Mouse (Mus musculus) hematopoietic stem cell, adult 5-6 weeks (primary cell): ENCODE measurements around the gene Ncstn. TPM values are rescaled to one million over a fixed set of nuclear protein-coding genes. Genes with fewer than 3 reads are reported as not detected.

Source experiments
- ATAC-seq, 2 experiments: fragments of 125-278 bp in 1 of 2; replicated peaks in 1 of 2; 2 replicates each; pipeline ENCODE4 v1.8.0; 2016 to 2017; ENCODE audit warnings: inconsistent platforms in 2 of 2, mild to moderate bottlenecking in 2 of 2, moderate number of reproducible peaks in 2 of 2, low read depth in 1 of 2, moderate TSS enrichment in 1 of 2; ENCODE audit not compliant: low FRiP score in 2 of 2, poor library complexity in 2 of 2, severe bottlenecking in 2 of 2, insufficient read depth in 1 of 2, low TSS enrichment in 1 of 2
- total RNA-seq: library from RNA; stranded (forward); fragments of 172-1452, 232-1000 nt; gene quantifications from 2 replicates; pipeline ENCODE4 v1.2.3, GENCODE M21; 2017

Ncstn gene
- total RNA-seq, 1 experiment from 2014 or later, result 24.0 TPM

- ATAC-seq, result no peak
These were observed 11.7 kb upstream of the Ncstn start for GRCm38 (mm10) chr1:172094295-172094694.

DNA sequence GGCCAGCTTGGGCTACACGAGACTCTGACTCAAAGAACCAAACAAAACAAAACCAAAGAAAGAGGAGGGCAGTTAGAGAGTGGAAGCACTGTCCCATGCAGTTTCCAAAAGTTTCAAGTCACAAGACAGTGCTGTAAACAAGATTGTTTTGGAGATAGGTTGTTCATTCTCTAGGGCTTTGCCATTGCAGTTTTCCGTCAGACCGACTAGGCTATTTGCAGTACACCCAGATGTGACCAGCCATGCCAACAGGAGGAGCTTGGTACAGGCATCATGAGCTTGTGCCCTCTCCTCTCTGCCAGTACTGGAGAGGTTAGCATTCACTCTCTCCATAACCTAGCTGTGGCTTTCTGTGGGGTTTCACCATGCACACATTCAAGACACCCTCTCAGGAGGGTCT, 10.9 kb upstream of the Ncstn start:
- no peak for ATAC-seq

DNA sequence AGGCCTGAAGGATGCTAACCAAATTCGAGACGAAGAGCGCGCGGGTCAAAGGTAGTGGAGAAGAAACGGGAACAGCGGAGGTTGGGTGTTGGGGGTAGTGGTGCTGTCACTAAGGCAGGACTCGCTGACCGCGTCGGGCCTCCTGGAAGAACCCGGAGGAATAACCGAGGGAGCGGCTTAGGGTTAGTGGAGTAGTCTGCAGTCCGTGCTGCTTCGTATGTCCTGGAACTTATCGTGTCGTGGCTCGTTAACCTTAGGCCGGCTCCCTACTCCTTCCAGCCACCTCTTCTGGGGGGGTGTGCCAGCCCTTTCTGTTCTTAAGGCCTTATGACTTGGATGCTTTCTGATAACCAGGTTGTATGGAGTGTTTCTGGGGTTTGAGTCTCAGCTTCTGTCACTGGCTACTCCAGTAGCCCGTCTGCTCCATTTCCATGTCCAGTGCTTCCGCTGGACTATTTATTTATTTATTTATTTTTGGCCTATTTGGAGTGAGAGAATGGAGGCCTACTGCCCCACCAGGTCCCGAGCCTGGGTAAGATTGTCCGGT, 377 bp upstream of the Ncstn start:
- peak; percentile 29 to 67; a peak in 2 of 4 replicates for ATAC-seq

DNA sequence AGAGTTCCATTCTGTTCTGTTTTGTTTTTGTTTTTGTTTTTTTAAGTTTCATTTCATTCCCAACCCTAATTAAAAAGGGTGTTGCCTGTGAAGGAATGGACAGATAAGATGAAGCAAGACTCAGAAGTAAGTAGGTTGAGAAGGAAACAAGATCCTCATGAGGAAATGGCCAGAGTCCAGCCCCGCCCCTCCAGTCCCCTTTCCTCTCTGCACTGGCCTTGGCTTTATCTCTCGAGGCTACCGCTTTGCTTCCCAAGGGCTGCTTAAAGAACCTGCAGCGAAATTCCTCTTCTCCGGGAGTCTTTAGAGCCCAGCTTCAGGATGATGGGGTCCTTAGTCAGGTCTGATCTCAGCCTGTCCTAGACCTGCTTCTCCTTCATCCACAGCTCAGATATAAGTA, 4.6 kb downstream of the Ncstn start:
- ATAC-seq, result no peak

DNA sequence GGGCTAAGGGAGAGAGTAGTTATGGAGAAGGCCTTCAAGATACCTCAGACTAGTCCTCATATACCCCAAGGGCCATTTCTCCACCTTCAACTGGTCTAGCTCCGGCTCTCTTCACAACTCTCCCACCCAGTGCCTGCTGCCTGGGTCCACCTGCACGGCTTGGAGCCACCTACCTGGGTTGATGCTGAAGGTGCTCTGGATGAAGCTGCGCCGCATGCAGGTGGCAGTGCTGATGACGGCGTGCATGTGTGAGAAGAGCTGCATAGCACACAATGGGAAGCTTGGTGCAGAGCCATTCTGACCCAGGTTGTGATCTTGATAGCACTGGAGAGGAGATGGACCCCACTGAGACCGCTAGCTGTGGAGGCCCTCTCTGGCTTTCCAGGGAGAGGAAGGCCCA, 10.0 kb downstream of the Ncstn start:
- ATAC-seq, result no peak

- ATAC-seq, result no peak
These were observed 11.0 kb downstream of the Ncstn start for GRCm38 (mm10) chr1:172071556-172071955.

GRCm38 (mm10) chr1:172070227-172070626, 12.4 kb downstream of the Ncstn start:
- ATAC-seq, result no peak

DNA sequence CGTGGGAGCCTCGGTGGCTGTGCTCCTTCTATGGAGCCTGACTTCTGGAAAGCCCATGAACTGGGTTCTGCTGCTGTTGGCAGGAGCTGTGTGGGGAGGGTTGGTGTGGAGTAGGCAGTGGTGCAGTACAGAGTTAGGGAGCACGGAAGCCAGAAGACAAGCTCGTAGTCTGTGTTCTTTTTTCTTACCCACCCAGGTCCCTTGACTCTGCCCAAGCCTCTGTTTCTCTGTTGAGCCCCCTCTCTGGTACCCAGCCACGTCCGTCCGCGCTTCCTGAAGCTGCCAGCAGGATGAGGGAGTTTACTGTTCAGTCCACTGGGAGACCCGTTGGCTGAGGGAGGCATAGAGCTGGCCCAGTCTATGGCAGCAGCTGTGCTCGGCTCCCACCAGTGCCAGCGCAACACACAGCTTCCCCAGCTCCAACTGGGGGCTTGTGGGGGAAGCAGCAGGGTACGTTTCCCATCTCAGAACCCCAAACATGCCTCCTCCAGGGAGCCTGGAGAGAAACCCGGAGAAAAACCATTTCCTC, 17.9 kb downstream of the Ncstn start:
- ATAC-seq, result no peak; a peak in 1 of 4 replicates

DNA sequence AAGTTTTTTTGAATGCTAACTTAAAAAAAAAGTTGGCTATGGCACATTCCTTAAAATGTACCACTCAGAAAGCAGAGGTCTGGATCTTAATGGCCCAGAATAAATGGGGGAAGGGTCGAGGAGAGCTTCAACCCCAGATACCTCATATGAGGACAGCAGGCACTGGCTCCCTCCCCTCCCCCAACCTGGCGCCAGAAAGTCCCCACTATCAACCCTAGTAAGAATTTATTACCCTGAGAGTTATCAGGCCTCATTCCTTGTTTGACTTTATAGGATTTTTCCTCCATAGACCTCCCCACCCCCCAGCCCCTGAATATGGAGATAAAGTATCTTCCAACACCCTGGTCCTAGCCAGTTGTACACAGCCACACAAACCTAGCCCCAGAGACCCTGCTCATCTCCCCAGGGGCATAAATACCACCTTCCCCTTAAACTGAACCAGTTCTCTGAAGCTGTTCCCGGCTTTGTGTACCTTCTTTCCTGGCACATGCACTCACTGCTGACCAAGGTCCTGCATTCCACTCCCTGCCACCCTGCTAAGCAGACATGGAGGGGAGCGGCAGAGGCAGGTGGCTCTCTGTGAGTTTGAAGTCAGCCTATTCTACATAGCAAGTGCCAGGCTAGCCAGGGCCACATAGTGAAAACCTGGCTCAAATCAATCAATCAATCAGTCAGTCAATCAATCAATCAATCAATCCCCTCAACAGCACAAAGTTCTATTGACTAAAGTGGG, 19.1 kb downstream of the Ncstn start:
- no peak for ATAC-seq

DNA sequence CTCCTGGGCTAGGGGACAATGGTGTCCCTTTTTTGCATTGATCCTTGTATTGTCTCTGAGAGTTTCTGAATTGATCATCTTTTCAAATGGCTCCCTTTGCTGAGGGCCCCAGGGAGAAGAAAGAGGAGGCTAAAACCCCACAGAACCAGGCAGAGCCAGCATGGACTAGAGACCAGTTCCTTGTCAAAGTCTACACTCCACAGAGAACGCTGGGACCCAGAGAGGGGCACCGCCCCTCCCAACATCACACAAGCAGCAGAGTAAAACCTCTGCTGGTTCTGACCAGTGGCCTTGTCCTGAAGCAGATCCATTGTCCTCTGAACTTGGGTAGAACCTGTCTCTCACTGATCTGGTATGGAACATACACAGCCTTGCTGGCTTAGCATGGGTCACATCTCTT, 20.5 kb downstream of the Ncstn start:
- no peak for ATAC-seq

DNA sequence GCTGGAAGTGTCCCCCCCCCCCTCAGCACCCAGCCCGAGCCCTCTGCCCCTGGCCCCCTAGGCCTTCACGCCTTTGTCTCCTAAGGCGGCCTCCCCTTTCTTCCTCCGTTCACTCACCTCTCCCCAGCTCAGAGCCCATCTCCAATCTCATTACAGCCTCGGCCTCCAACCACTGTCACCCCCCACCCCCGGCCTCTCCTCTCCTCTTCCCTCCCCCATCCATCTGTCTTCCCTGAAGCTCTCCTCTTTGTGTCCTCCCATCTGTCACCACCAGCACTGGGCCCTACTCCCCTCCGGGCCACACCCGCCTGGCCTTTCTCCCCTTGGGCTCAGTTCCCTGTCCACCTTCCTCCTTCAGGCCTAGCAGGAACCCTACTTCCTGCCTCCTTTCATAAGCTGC, 21.4 kb downstream of the Ncstn start:
- no peak for ATAC-seq

DNA sequence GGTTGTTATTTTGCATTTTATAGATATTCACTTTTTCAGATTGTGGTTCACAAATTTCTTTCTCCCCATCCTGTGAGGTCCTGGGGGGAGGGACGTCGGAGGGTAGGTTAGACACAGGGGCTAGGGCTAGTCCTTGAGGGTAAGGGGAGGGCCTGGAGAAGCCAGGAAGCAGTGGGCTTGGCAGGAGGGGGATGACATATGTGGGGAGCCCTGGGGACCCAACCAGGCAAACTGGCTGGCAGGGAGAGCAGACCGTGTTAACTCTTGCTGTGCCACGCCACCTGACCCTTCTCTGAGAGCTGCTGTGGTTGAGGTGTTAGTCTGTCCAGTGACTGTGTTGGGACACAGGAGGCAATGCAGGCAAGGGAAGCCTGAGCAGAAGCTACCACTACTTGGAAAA, 21.9 kb downstream of the Ncstn start:
- no peak for ATAC-seq

DNA sequence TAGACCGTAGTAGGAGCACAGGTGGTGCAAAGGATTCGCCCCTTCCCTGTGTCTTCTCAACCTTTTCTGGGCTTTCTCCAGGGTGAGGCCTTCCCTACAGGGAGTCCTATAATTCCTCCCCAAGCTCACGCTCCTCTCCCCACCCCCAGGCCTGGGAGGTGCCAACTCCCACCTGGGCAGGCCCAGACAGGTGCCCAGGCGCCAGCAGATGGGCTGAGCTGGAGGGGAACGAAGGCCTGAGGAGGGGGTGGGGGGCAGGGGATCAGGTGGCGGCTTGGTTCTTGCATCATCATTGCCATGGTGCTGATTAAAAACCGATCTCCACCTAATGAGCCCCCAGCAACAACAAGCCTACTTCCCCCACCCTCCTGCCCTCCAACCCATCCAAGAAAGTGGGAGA, 23.7 kb downstream of the Ncstn start:
- no peak for ATAC-seq

DNA sequence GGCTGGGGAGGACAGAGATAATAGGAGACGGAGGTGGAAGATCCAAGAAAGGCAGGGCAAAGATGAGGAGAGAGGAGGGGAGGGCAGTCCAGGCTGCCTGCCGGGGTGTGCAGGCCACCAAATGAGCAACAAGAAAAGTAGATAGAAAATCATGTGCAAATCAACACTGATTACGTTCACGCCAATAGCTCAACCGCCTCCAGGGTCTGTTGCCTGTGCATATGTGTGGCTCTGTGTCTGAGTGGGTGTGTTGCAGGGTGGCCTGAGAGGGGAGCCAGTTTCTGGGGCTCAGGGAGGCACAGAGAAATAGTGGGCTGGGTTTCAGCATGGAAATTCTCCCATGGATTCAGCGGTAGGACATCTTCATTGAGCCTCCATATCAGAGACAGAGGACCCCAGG, 24.3 kb downstream of the Ncstn start:
- ATAC-seq, result no peak

GRCm38 (mm10) chr1:172057491-172057921, 25.1 kb downstream of the Ncstn start, which contains the start of gene Nhlh1:
Nhlh1 (minus strand) TSS chr1:172057573.
- no peak for ATAC-seq

DNA sequence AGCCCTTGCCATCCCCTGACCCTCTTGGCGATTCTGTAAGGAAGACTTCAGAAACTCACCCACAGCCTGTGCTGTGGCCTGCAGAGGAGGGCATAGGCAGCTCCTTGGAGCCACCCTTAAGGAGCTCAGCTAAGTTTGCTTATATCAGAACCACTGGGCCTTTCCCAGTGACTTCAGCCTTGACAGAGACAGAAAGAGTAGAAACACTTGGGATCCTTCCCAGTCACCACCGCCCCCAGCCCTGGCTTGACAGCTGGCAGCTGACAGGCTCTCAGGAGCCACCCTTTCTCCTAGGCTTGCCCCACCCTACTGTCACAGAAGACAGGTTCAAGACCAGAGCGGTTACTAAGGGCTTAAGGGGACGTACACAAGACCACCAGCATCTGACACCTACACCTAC, 26.3 kb downstream of the Ncstn start:
- ATAC-seq, result no peak

DNA sequence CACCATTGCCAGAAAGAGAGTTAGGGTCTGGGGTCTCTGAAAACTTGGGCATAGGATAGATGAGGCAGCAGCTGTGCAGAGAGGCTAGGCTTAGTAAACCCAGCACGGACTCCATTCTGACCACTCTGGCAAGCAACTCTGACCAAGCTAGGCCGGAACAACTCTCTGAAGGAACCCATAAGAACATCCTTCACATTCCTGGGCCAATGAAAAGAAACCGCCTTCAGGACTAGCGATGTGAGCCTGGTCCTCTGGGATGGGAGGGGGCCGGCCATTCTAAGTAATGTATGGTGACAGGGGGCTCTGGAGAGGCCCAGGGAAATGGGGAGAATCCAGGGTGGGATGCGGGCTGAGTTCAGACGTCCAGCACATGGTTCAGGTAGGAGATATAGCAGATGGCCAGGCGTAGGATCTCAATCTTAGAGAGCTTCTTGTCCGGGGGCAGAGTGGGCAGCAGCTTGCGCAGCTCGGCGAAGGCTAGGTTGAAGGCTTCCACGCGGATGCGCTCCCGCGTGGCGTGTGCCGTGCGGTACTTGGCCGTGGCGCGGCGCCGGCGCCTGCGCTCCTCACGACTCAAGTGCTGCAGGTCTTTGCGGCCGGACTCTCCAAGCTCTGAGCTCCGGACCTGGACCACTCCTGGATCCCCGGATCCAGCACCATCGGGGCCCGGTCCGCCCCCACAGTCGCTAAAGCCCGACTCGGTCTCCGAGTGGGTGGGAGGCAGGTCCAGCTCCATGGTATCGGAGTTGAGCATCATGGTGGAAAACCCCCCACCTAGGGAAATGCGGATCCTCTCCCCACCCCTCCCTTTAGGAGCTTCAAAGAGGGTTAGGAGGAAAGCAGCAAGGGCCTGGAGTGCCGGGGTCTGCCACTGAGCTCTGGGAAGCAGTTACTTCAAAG, 28.8 kb downstream of the Ncstn start:
- ATAC-seq, result peak; percentile 32 to 44

- ATAC-seq, result no peak
These were observed 29.8 kb downstream of the Ncstn start for GRCm38 (mm10) chr1:172052766-172053279.
